Mouse (Mus musculus) layer of hippocampus, adult 6 months (tissue): ENCODE results near the gene Gm17555. TPM values are rescaled to one million over a fixed set of nuclear protein-coding genes. Genes with fewer than 3 reads are reported as not detected.

Source experiments
- long read RNA-seq, 2 experiments: library from polyadenylated mRNA; unstranded; transcript quantifications; one replicate each; pipeline ENCODE4 v2.0.0; 2019 to 2020
- polyA plus RNA-seq: library from polyadenylated mRNA; unstranded; fragments of <200 nt; fragmentation: Nextera tagmentation; gene quantifications from 2 replicates; pipeline ENCODE4 v1.2.3, GENCODE M21; 2021

The Gm17555 gene
- not detected in 2 replicates for polyA plus RNA-seq
- long read RNA-seq, experiment 1: 0 reads
- long read RNA-seq, experiment 2: 0 reads

GRCm38 (mm10) chr2:126214800-126215199 is at the start of gene Gm17555:
TSS of gene Gm17555 (plus strand) at chr2:126215100.

Other genes starting within 250 kb of the Gm17555 start
- 0.25 and 0.50 TPM in 2 replicates for gene Fgf7, start 180.4 kb upstream of the Gm17555 start, polyA plus RNA-seq
- gene Fam227b, start 63.1 kb upstream of the Gm17555 start, polyA plus RNA-seq: 0.08 TPM in 1 of 2 replicates, not detected in the other
- gene Dtwd1, start 63.0 kb upstream of the Gm17555 start, polyA plus RNA-seq: 26.4 and 30.5 TPM in 2 replicates